Mouse (Mus musculus) frontal cortex, postnatal 25 days (tissue): ENCODE measurements at regions not wholly inside any gene's neighbourhood (a gene's known extent, or its start where the extent isn't known, plus 50 kb on each side); places are given as distances from the start of the nearest gene placed in this dataset.

Experiments
- DNase-seq, 2 experiments: peaks; one replicate each; pipeline ENCODE4 v3.0.0; 2022; ENCODE audit warnings: low spot score in 2 of 2

DNA sequence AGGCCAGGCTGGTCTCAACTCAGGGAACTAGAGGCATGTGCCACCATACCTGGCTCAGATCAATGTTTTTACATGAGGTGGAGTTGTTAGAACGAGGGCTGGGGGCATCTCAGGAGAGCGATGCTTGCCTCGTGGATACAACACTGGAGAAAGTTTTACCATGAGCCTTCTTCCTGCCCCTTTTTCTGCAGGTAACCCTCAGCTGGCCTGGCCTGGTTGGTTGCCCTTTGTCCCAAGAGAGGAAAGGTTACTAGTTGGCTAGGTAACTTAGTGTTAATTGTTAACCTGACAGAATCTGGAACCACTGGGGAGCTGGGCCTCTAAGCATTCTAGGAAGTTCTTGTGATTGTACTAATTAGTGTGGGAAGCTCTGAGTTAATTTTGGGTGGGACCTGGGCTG is 81.0 kb upstream of the Sertad2 start:
- no peak for DNase-seq

GRCm38 (mm10) chr11:20463173-20463681 is 79.8 kb upstream of the Sertad2 start:
- no peak for DNase-seq

DNA sequence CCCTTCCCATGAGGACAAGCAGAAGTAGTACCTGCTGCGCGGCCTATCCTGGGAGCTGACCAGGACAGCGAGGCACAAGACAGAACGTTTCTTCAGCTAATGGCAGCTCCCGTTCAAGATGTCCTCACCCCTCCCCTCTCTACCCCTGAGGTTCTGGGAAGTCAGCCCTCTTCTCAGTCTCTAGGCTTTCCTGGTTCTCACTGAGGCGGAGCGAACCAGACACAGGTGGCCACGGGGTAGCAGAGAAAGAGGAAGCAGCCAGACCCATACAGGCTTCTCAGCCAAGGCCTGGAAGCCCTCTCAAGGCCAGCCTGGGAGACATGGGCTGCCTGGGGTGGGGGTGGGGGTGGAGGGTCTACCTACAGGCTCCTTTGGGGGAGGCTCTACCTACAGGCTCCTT is 78.5 kb upstream of the Sertad2 start:
- DNase-seq, result no peak

DNA sequence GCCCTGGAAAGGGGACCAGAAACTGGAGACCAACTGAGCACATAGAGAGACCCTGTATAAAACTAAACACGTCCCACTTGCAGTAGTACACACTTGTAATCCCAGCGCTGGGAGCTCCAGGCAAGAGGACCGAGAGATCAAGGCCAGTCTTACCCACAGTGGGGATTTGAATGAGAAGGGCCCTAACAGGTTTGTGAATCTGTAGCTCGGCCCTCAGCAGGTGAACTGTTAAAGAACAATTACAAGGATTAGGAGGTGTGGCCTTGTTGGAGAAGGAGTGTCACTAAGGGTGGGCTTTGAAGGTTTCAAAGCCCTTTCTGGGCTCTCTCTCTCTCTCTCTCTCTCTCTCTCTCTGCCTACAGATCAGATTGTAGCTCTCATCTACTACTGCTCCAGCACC is 76.5 kb upstream of the Sertad2 start:
- DNase-seq, result no peak

GRCm38 (mm10) chr11:20468319-20469018 is 74.6 kb upstream of the Sertad2 start:
- DNase-seq, result no peak

DNA sequence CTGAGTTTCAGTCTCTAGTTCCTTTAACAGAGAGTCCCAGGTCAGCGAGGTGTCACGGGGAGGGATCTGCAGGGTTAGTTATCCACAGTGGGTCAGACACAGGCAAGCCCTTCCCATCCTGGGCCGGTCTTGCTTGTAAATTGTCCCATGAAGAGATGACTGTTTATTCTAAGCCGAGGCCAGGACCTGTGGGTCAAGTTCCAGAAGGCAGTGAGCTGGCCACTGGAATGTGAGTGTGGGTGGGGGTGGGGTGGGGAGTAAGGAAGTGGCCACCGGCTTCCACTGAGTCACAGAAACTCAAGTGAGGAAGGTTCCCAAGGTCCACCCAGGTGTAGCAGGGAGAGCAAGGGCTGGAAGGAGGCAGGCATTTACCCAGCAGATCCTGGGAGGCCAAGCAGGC is 73.7 kb upstream of the Sertad2 start:
- no peak for DNase-seq

DNA sequence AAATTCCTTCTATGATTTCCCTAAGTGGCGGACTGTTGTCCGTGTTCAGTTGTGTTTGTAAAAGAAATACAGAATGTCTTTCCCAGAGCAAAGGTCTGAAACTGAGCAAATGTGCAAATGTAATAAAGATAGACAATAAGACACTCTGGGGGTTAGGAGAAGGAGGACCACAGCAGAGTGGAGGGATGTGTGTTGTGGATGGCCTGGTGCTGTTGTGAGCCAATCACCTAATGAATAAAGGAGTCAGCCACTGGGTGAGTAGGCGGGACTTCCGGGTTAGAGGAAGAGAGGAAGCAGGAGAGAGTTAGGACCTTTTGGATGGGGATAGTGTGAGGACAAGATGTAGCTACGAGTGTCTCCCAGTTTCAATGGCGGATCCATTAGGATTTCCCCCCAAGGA is 72.7 kb upstream of the Sertad2 start:
- no peak for DNase-seq

GRCm38 (mm10) chr11:20472336-20472735 is 70.7 kb upstream of the Sertad2 start:
- no peak for DNase-seq

- DNase-seq, result no peak
Observed at GRCm38 (mm10) chr11:20475629-20476028, 67.4 kb upstream of the Sertad2 start.

- no peak for DNase-seq
Observed at GRCm38 (mm10) chr11:20476494-20476893, 66.6 kb upstream of the Sertad2 start.

DNA sequence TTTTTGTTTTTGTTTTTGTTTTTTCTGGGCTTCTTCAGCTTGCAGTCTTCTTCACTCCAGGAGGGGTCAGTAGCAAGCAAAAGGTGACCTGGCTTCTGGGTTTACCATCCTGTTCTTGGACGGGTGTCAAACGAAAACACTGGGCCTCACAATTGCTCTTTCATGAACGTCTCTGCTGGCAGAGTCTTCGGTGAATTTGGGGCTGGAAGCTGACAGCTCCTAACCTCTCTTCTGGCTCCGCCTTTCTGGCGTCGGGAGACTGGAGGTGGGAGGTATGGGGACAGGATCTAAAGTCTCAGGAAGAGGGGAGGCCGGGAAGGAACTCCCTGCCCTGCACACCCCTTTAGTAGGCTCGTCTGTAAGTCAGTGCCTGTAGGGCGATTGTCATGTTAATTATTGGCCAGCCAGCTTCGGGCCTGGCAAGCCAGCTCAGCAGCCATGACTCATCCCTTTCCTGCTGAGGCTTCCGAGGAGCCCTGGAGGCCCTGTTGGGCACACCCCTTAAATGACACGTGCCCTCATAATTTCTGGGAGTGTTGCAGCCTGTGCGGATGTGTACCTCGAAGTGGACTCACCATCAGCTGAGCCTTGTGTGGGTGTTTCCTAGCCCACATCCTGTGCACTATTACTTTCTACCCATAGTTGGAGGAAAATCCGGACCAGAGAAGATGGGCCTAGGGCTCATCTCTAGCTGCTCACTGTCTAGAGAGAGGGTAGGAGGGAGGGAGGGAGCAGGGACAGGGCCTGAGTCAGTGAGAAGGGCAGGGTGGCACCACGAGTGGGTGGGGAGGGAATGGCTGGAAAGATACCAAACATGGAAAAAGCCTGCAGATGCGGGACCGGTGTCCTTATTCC is 65.6 kb upstream of the Sertad2 start:
- no peak for DNase-seq

- DNase-seq, result no peak
Observed at GRCm38 (mm10) chr11:20480632-20481031, 62.4 kb upstream of the Sertad2 start.

DNA sequence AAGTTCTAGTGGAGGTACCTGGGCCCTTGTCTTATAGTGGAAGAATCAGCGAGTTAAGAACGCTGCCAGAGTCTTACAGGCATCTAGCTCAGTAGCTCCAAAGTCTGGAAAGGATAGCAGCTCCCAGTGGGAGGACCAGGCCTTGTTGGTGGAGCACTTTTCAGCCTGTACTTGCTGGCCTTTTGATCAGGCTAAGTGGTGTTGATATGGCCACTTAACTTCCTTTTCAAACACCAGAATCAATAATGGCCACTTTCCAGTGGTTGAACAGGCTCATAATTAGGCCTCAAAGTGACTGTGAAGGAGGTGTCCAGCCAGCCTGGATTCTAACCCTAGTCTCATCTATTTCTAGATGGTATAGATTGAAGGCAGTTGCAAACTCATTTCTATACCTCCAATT is 57.7 kb upstream of the Sertad2 start:
- DNase-seq, result no peak
